Mouse (Mus musculus) limb, embryonic 14.5 days (tissue): ENCODE data around the gene Tm4sf1. TPM values are rescaled to one million over a fixed set of nuclear protein-coding genes. Genes with fewer than 3 reads are reported as not detected.
A peak's percentile ranks its signal among the peaks of the same experiment; 100 is the strongest.

Source experiments
- ATAC-seq: fragments of 200-750 bp; cut with Nextera tagmentation; 2 replicates; pipeline ENCODE4 v1.8.0; 2017; ENCODE audit warnings: low read depth, moderate number of reproducible peaks, moderate TSS enrichment; ENCODE audit not compliant: low FRiP score
- DNase-seq: peaks from one replicate; pipeline ENCODE4 v3.0.0-alpha.2; 2015; ENCODE audit warnings: low spot score
- H3K27ac ChIP-seq: fragments of 300-500 bp; sonication (generic); replicated peaks from 2 replicates; pipeline ENCODE4 v1.5.1; 2014; ENCODE audit warnings: low read depth, mild to moderate bottlenecking, low read length, moderate library complexity, mixed read lengths
- H3K27me3 ChIP-seq: fragments of 300-500 bp; sonication (generic); 2 replicates; pipeline ENCODE4 v1.6.1; 2014; ENCODE audit warnings: low read length, mixed read lengths; ENCODE audit not compliant: control insufficient read depth, insufficient read depth
- H3K36me3 ChIP-seq: fragments of 300-500 bp; sonication (generic); 2 replicates; pipeline ENCODE4 v1.6.1; 2014; ENCODE audit warnings: mild to moderate bottlenecking, low read length, moderate library complexity, mixed read lengths; ENCODE audit not compliant: control insufficient read depth, insufficient read depth
- H3K4me1 ChIP-seq: fragments of 300-500 bp; sonication (generic); 2 replicates; pipeline ENCODE4 v1.6.1; 2014; ENCODE audit warnings: antibody characterized with exemption, low read length, mixed read lengths; ENCODE audit not compliant: control insufficient read depth, insufficient read depth
- H3K4me2 ChIP-seq: fragments of 300-500 bp; sonication (generic); replicated peaks from 2 replicates; pipeline ENCODE4 v1.6.1; 2014; ENCODE audit warnings: low read depth, mild to moderate bottlenecking, low read length, moderate library complexity; ENCODE audit not compliant: severe bottlenecking
- H3K4me3 ChIP-seq: fragments of 300-500 bp; sonication (generic); replicated peaks from 2 replicates; pipeline ENCODE4 v1.5.1; 2014; ENCODE audit warnings: low read length
- H3K9ac ChIP-seq: fragments of 300-500 bp; sonication (generic); 2 replicates; pipeline ENCODE4 v1.6.1; 2014; ENCODE audit warnings: mild to moderate bottlenecking, low read depth, low read length, moderate library complexity; ENCODE audit not compliant: severe bottlenecking
- H3K9me3 ChIP-seq: fragments of 300-500 bp; sonication (generic); 2 replicates; pipeline ENCODE4 v1.6.1; 2016; ENCODE audit warnings: low read length; ENCODE audit not compliant: control insufficient read depth
- POLR2A ChIP-seq: fragments of 200-500 bp; IDR thresholded peaks from 2 replicates; pipeline ENCODE4 v1.8.0; 2012; ENCODE audit warnings: inconsistent platforms, mild to moderate bottlenecking, moderate library complexity, borderline replicate concordance; ENCODE audit not compliant: insufficient read depth, insufficient read length; ENCODE audit errors: extremely low read depth
- WGBS: fragments of 180-500 bp; shearing (Covaris S2); extraction: QIAGEN DNeasy Blood & Tissue Kit; methylation state at CpG from one replicate; pipeline ENCODE4 v1.1.7; 2014; 5-methylcytosine and 5-hydroxymethylcytosine counted together
- polyA plus RNA-seq, 2 experiments: library from polyadenylated mRNA; depleted of rRNA in 1 of 2; stranded (reverse) in 1 of 2; unstranded in 1 of 2; fragments of >200 nt; fragmentation: Nextera tagmentation in 1 of 2; extraction: Ambion mirVana in 1 of 2; gene quantifications; 2 replicates each; pipeline versions ENCODE4 v1.2.1 to v1.2.3; 2012 to 2014

Gene Tm4sf1
- polyA plus RNA-seq, 2 experiments, result 57.8 to 98.4 TPM

GRCm38 (mm10) chr3:57294742-57295525 is 6.9 kb downstream of the Tm4sf1 start:
- Histone ChIP-seq H3K9ac (peak overlapping the region; percentile 35), H3K4me3 (peak overlapping the region; percentile 26)

GRCm38 (mm10) chr3:57293925-57294324 is 7.9 kb downstream of the Tm4sf1 start:
- Histone ChIP-seq H3K27me3 (no peaks in the 10 kb centered on the region), H3K27ac (peak overlapping the region; percentile 85), H3K9ac (peak overlapping the region; percentile 35), H3K4me3 (peak overlapping the region; percentile 26), H3K4me2 (peak overlapping the region; percentile 38), H3K4me1 (peaks cover 21% of the 10 kb centered on the region), H3K9me3 (no peaks in the 10 kb centered on the region), H3K36me3 (no peaks in the 10 kb centered on the region)
- DNase-seq (peak; percentile 73), ATAC-seq (peak; percentile 74)
- 27% methylated on average over 4 of the region's 4 CpGs for WGBS
- TF ChIP-seq POLR2A, result no peak

More at GRCm38 (mm10) chr3:57294742-57295525, 6.9 kb downstream of the Tm4sf1 start:
- H3K27ac ChIP-seq, result peak overlapping the region; percentile 85
- H3K4me2 ChIP-seq, result peak overlapping the region; percentile 38
- no peaks in the 10 kb centered on the region for H3K9me3 ChIP-seq
- H3K36me3 ChIP-seq, result no peaks in the 10 kb centered on the region
- DNase-seq (peak; percentile 80), ATAC-seq (peak; percentile 76)
- WGBS, result 37% methylated on average over 21 of the region's 21 CpGs
- TF ChIP-seq POLR2A, result no peak
- H3K4me1 ChIP-seq, result peaks cover 21% of the 10 kb centered on the region
- H3K27me3 ChIP-seq, result no peaks in the 10 kb centered on the region

- Histone ChIP-seq H3K9me3 (no peaks in the 10 kb centered on the region), H3K9ac (no peak overlapping the region), H3K4me1 (peaks cover 25% of the 10 kb centered on the region), H3K27me3 (no peaks in the 10 kb centered on the region), H3K36me3 (no peaks in the 10 kb centered on the region), H3K4me2 (0 out of 2 replicates have a peak overlapping the region, but pooled peaks have one; percentile 8), H3K4me3 (no peak overlapping the region), H3K27ac (no peak overlapping the region)
- DNase-seq (no peak), ATAC-seq (no peak)
- TF ChIP-seq POLR2A, result no peak
- 78% methylated on average over 11 of the region's 11 CpGs for WGBS
Measured at GRCm38 (mm10) chr3:57292826-57293225, 9.0 kb downstream of the Tm4sf1 start.

GRCm38 (mm10) chr3:57288944-57289491 is 12.8 kb downstream of the Tm4sf1 start:
- H3K4me1 ChIP-seq, result peaks cover 11% of the 10 kb centered on the region; the same call in 1 of the 2 replicates
- H3K4me3 ChIP-seq, result no peak overlapping the region
- H3K27me3 ChIP-seq, result no peaks in the 10 kb centered on the region
- H3K27ac ChIP-seq, result 0 out of 2 replicates have a peak overlapping the region, but pooled peaks have one; percentile 9
- 79% methylated on average over 1 of the region's 1 CpGs for WGBS
- DNase-seq (no peak), ATAC-seq (no peak)
- no peak overlapping the region for H3K9ac ChIP-seq
- H3K9me3 ChIP-seq, result no peaks in the 10 kb centered on the region
- no peak overlapping the region for H3K4me2 ChIP-seq
- TF ChIP-seq POLR2A, result no peak
- no peaks in the 10 kb centered on the region for H3K36me3 ChIP-seq

- no peaks in the 10 kb centered on the region for H3K36me3 ChIP-seq
- no peak overlapping the region for H3K9ac ChIP-seq
- no peak overlapping the region for H3K4me3 ChIP-seq
- H3K4me1 ChIP-seq, result peaks cover 8% of the 10 kb centered on the region; the same call in 1 of the 2 replicates
- no peak overlapping the region for H3K4me2 ChIP-seq
- TF ChIP-seq POLR2A, result no peak
- WGBS, result 50% methylated on average over 7 of the region's 7 CpGs
- no peaks in the 10 kb centered on the region for H3K27me3 ChIP-seq
- peak overlapping the region; percentile 52; the same call in 1 of the 2 replicates for H3K27ac ChIP-seq
- no peak for ATAC-seq
- no peak for DNase-seq
- no peaks in the 10 kb centered on the region for H3K9me3 ChIP-seq
Measured at GRCm38 (mm10) chr3:57287854-57288720, 13.7 kb downstream of the Tm4sf1 start.
